Mouse (Mus musculus): Measurements from ENCODE around the gene Hinfp.
A peak's percentile ranks its signal among the peaks of the same experiment; 100 is the strongest.
"Not testable (repeated sequence)": the region's sequence is repeated elsewhere in the genome, so short reads cannot be mapped to it uniquely, and the experiment has no call there.

The Hinfp gene

DNA sequence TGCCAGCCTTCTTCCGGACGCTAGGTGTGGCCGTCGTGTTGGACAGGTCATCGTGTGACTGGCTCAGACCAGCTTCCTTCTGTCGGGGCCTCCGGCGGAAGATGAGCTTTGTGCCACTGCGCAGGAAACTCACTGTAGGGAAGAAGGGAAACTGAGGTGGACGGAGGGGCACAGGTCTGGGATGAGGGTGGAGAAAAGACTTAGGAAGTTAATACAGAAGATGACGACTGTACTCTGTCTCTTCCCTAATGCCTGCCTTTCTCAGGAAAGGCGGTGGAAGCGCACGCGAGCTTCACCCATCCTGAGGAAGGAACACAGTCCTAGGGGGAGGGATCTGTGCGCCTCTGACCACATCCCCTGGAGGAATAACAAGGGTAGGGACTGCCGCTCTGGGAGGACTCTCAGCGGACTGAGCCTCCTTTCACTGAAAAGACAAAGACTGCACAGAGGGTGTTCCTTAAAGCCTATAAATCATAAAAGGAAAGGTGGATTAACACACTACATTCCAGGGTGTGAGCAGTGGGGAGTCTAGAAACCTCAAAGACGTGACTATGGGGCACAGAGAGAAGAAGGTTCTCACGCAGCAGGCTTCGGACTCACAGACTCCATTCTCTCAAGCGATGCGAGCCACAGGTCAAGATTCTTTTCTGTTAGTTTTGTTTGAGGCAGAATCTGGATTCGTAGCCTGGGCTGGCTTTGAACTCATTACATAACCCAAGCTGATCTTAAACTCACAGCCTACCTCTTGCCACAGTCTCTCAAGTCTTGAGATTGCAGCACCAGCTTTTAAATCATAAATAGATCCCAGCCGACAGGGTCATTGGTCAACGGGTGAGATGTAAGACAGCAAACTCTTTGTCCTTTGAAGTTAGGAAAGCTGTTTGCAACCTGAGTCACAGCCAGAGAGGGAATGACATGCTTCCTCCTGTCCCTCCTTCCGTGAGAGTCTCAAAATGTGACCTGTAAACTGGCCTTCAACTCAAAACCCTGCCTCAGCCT lies 6.0 kb upstream of the Hinfp start:
- peak; percentile 54 for DNase-seq (ENCODE audit: low read depth, low spot score)

DNA sequence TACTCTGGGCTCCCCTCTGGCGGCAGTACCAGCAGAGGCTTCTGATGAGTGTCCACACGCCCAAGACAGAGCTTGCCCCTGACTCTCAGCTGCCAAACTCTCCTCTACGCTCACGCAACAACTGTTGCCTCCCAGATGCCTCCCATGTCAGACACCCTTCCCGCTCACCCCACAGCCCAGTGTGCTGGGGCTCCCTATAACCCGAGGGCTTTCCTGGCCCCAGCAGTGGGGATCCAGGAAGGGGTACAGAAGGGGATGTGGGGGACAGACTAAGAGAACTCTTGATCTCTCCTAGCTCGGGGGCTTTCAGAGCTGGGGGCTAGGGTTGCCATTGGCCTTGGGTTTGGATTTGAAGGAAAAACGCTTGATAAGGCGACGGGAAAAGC lies 5.3 kb upstream of the Hinfp start:
- DNase-seq (ENCODE audit: low read depth, low spot score): no peak

DNA sequence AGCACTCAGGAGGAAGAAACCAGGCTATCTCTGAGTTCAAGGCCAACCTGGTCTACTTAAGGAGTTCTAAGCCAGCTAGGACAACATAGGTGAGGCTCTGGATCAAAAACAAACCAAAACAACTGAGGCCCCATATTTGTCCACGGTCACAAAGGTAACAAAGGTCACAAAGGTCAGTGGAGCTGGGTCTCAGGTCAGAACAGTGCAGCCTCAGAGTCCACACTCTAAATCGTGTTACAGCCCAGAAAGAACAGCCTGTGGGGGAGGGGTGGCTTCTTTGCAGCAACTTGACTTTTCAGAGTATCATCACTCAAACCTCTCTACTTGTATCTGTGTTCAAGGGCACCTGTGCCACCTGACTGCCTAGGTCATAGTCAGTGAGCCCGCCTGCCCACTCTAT lies 4.3 kb upstream of the Hinfp start:
- DNase-seq (ENCODE audit: low read depth, low spot score): no peak

DNA sequence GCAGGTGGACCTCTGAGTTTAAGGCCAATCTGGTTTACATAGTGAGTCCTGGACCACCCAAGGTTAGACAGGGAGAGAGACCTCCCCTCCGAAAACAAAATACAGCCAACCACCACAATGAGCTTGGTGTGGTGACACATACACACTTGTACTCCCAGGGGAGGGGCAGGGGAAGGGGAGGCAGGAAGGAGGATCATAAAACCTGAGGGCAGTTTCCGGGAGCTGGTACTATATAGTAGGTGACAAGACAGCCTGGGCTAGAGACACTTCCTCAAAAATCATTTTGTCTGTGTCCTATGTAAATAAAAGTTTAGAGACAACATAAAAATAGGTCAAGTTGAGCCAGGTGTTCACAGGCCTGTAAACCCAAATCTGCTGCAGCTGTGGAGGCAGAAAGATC lies 1.8 kb upstream of the Hinfp start:
- no peak for DNase-seq (ENCODE audit: low read depth, low spot score)

DNA sequence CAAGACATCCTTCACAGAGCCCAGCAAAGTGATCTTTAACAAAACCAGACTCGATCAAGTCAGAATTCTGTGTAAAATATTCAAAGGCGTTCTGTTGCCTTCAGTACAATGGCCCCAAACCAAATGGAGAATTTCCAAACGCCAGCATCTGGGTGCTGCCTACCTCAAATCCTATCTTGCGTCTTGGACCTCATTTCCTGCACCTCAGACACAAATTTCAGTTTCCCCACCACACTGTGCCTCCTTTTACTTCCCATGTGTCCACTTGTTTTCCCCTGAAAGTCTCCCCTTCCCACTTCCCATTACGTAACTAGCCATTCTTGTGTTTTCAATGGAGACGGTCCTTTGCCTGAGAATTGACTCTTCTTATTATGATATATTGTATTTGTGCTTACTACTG lies 1.1 kb upstream of the Hinfp start:
- no peak for DNase-seq (ENCODE audit: low read depth, low spot score)

DNA sequence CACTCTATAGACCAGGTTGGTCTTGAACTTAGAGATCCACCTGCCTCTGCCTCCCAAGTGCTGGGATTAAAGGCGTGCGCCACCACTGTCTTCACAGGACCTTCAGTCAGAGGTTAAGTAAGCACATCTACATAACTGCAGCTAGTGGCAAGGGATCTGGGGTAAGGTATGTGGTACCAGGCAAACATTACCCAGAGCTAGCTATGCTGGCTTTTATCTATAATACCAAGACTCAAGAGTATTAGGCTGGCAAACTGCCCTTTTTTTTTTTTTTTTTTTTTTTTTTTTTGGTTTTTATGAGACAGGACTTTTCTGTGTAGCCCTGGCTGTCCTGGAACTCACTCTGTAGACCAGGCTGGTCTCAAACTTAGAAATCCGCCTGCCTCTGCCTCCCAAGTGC lies 5.5 kb downstream of the Hinfp start:
- DNase-seq (ENCODE audit: low read depth, low spot score): not testable (repeated sequence)

DNA sequence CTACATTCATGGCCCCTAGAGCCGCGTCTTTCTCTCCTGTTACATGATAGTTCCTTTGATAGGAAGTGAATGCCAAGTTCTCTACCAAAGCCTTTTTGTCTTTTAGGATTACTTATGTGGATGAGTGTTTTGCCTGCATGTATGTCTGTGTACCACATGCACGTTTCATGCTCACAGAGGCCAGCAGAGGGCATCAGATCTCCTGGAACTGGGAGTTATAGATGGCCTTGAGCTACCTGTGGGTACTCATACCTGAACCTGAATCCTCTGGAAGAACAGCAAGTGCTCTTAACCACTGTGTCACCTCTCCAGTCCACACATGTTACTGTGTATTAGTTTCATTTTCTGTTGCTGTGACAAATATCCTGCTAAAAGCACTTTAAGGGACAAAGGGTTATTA lies 13.0 kb downstream of the Hinfp start:
- peak; percentile 20 for DNase-seq (ENCODE audit: low read depth, low spot score)

DNA sequence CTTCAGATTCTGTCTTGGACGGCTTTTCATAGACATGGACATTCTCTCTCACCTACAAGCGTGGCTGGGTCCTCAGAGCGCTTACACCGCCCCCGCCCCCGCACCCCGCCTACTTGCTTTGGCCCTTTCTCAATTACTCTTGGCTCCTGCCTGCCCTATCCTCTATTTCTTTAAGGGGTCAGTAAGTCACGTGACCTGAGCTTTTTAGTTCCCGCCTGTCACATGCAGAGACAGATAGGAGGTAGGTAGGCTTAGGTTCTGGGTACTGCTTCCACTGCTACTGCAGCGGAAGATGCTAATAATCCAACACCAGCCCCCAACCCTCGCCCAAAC lies 16.5 kb downstream of the Hinfp start:
- DNase-seq (ENCODE audit: low read depth, low spot score): no peak

DNA sequence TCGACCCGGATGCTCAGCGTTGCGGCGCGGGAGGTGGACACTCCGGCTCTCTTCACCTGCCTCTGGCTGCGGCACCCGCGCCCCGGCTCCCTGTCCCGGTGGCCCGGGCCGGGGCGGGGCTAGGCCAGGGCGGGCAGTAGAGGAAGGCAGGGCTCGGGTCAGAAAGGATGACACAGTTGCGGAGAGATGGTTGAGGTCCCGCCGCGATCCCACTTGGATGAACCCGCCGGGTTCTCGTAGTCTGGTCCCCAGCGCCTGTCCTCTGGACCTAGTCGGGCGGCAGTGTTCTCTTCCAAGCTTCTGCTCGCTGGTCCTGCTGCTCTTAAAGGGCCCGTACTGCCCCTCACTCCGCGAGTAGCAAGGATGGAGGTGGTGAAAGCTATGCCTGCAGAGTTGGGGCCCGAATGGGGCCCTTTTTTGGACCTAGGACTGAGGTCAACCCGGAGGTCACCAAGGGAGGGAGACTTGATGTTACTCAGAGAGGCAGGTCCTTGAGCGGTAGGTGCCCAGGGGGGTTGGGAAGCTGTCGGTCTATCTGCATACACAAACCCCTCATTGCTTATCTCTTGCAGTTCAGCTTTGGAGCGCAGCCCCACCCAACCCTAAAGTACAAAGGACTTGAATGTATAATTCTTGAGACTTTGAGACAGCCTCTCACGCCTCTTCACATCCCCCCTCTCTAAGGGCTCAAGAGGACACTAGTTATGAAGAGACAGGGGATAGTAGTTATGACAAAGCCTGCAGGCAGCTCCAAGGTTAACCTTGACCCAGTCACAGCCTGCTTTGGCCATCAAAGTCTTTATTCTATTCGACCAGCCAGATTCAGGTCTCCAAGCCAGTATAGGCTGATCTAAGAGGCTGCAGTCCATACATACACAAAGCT lies 17.2 kb downstream of the Hinfp start, which contains the start of gene Abcg4:
Gene Abcg4 (minus strand): TSS at position 540 of the 883 bp plus-strand sequence.
- DNase-seq (ENCODE audit: low read depth, low spot score): peak; percentile 25

DNA sequence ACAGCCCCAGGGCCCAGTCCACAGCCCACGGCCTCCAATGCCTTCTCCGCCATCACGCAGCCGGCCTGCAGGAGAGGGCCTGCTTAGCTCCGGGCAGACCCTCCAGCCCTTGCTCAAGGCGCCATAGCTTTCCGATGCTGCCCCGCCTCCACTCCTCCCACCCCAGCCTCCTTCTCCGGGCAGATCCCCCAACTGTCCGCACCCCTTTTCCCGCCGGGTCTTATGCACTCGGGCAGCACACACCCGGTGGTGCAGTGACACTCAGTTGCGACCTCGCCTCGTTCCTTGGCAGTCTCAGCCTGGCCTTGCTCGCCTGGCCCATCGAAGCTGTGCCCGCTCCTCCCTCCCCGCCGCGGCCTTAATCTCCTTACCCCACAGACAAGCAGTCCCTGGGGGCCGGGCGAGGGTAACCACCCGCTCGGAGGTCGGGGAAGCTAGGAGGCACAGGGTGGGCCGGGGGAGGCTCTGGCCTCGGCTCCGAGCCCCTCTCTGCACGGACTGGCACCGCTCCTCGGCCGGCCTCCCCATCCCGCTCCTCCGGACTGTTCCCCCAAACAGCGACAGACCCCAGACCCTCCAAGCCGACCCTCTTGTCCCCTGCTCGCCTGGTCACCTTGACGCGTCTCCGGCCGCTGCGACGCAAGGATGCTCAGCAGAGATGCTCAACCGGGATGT lies 17.9 kb downstream of the Hinfp start:
- DNase-seq (ENCODE audit: low read depth, low spot score): peak; percentile 34

DNA sequence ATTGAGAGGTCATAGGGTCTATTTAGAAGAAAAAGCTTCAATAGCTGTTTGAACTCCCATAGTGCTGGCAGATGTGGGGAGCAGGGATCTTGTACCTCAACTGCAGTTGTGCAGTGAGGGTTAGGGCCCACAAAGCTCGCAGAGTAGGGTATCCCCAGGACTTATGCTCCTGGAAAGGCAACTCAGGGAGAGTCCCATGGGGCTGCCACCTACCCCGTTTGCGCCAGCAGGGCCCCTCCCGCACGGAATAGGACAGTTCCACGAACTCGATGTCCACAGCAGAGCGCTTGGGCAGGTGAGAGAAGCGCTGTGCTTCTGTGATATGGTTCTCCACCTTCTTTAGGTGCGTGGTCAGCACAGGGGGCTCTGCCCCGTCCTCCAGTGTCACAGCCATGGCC lies 18.5 kb downstream of the Hinfp start:
- no peak for DNase-seq (ENCODE audit: low read depth, low spot score)

DNA sequence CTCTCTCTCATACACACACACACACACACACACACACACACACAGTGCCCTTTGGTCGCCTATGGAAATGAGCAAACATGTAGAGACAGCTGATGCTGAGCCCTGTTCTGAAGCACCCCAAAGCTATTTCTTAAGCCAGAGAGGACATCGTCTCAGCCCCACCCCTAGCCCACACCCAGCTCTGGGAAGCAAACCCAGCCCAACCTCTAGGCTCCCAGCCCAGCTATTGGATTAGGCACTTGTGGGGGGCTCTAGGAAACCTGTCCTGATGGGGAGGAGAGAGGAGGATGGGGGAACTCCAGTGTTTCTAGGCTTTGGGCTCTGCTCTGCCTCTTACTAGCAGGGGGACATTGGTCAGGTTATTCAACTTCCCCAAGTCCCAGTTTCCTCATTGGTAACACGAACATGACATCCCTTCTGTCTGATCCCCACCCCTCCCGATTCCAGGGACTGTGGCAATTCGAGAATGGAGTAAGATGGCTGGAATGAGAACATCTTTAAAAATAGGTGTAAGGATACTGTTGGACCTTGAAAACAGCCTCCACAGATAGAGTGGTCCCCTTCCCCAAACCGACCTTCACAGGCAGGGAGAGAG lies 19.1 kb downstream of the Hinfp start:
- DNase-seq (ENCODE audit: low read depth, low spot score): no peak

DNA sequence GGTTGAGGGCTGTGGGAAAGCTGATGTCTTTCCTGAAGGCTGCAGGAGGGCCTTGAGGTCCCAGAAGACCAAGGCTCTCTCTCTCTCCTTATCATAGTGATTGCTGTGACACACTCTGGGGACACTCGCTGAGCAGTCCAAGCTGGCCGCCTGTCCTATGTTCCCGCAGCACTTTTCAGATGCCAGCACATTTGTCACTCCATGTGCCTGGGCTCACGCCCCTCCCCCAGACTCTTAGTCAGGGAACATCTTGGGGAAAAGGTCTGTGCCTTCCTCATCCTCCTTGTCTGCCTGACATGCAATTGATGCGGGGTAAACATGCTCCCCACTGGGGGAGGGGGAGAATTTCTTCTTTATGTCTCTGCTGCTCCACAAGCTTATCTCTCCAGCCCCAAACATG lies 22.3 kb downstream of the Hinfp start:
- no peak for DNase-seq (ENCODE audit: low read depth, low spot score)

DNA sequence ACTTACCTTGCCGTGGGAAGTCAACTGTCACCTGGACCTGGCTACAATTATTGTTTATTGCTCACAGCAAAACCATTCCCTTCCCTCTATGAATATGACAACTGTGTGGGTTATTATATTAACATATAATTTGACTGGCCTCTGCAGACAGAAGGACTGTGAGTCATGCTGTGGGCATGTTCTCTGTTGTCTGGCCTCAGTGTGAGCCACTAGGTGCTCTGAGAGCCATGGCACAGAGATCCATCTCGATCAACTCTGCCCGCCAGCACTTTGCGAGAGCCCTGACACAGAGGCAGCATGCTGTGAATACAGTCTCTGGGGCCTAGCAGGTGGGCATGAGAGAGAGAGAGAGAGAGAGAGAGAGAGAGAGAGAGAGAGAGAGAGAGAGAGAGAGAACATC lies 35.5 kb downstream of the Hinfp start:
- no peak for DNase-seq (ENCODE audit: low read depth, low spot score)

DNA sequence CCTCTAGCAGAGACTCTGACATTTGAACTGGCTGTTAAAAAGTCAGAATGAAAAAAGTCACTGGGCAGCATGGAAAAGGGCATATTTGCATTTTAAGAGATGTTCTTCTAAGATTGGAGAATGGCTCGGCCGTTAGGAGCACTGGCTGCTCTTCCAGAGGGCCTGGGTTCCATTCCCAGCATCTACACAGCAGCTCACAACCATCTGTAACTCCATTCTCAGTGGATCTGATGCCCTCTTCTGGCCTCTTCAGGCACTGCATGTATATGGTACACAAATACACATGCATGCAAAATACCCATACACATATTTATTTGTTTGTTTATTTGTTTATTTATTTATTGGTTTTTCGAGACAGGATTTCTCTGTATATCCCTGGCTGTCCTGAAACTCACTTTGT lies 36.4 kb downstream of the Hinfp start:
- no peak for DNase-seq (ENCODE audit: low read depth, low spot score)

DNA sequence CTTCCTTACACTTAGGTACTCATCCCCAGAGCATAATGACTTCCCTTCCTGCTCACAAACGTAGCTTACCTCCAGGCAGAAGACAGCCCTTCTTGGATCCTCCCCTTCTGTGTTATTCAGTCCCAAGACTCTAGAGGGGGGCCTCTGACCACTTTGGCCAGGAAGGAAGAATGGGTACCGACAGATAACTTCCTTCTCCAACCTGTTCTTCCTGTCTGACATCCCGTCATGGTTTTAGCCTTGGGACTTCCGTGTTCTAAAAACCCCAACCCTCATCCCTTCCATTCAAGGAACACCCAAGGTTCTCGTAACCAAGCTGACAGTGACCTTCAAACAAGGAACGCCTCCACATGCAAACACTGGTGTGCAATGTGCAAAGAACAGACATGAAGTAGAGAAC lies 37.0 kb downstream of the Hinfp start, which contains the start of gene Nlrx1:
Gene Nlrx1 (minus strand): TSS at position 168 of the 400 bp plus-strand sequence.
- DNase-seq (ENCODE audit: low read depth, low spot score): no peak

DNA sequence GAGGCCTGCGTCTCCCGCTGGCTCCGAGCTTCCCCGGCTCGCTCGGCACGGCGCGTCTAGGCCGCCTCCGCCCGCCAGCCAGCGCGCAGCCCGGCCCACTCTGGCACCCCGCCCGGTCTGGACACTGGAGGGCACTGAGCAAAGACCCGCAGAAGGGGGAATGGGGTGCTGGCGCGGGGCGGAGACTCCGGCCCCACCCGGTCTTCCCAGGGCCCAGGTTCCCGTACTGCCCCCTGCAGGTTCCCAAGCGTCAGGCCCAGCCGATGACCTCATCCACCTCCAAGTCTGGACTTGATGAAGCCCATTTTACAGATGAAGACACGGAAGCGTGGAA lies 37.5 kb downstream of the Hinfp start:
- DNase-seq (ENCODE audit: low read depth, low spot score): peak; percentile 81

DNA sequence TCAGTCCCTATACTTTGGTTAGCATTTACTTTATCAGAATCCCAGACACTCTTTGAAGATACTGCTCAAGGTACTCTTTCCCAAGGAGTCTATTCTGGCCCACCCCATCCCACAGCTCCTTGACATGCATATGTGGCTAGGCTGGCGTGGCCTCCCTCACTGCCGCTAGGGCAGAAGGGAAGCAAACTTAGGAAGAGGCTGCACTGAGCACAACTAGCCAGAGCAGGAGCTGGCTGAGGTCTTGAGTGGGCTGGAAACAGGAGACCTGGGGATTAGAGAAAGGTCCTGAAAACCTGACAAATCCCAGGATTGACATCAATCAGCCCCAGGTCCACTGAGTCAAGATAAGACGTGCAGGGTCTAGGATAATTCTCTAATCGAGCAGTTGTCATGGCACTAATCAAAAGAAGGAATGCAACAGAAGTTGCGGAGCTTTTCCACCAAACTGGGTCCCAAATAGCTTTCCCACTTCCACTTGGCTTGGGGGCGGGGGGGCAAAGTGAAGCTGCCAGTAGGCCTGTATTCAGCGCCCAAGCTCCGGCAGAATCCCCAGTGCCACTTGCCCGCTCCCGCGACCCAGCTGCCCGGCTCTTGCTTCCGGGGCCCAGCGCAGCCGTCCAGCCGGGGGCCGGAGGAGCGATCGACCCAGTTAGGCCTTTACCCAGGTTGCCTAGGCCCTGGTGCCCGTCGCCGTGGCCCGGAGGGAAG lies 38.0 kb downstream of the Hinfp start:
- no peak for DNase-seq (ENCODE audit: low read depth, low spot score)

DNA sequence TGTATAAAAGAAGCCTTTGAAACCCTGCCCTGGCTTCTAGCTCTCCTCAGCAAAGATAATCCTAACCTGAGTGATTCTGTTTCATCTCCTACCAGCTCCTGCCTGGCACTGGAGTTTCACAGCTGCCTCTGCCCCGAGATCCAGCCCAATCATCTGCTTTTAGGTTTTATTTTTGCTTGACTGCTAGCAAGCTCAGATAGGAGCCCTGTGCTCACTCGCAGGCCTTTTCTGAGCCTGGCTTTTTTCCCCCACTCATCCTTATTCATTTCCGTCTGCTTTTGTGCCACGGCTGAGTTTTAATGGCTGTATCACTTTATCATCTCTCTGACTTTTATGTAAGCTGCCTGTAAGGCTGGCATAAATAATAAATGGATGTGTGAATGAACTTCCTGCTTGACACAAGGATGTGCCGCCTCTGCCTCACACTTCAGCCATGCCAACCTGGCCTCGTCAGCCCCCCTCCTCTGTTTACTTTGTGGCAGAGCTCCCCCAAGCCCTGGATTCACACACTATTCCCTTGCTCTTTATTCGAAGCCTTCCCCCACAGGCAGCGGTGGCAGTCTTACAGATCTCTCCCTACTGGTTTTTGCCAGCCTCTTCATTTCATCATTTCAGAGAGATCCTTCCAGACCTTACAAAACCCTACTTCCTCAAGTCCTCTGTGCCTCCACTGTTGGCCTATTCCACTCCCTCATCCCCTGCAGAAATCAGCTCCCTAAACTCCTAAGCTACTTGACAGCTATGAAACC lies 38.8 kb downstream of the Hinfp start:
- DNase-seq (ENCODE audit: low read depth, low spot score): no peak

DNA sequence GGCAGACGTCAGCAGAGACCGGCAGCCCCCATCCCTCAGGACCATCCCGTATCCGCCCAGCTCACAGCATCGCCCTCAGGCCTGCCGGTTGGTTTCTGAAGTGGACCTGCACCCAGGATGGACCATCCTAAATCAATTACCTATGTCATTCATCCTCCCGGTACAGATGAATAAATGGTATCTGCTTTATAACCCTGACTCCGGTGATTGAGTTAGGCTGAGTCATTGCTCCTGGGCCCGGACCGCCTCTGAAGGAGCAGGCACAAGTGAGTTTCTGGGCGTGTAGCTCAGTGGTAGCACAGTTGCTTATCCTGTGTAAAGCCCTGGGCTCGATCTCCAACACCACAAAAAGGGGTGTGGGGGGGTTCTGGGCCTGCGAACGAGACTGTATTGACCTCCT lies 44.1 kb downstream of the Hinfp start:
- DNase-seq (ENCODE audit: low read depth, low spot score): no peak

Data from mesoderm, embryonic 11.5 days (tissue).